Mouse (Mus musculus): ENCODE results near the gene Upk1b. TPM values are rescaled to one million over a fixed set of nuclear protein-coding genes. Genes with fewer than 3 reads are reported as not detected.

Gene Upk1b
- polyA plus RNA-seq, 1 experiment from 2014 or later: 1.8 TPM

GRCm38 (mm10) chr16:38776342-38776741 lies 23.8 kb downstream of the Upk1b start:
- Histone ChIP-seq H3K4me3 (no peak overlapping the region), H3K36me3 (no peaks in the 10 kb centered on the region), H3K9me3 (no peaks in the 10 kb centered on the region), H3K27ac (no peak overlapping the region), H3K4me1 (replicated peaks) (peaks cover 10% of the 10 kb centered on the region; the same call in 1 of the 2 replicates), H3K27me3 (ENCODE audit: insufficient read depth, poor library complexity, severe bottlenecking) (no peaks in the 10 kb centered on the region)
- DNase-seq (ENCODE audit: low spot score): no peak
- 57% methylated on average over 6 of the region's 6 CpGs for WGBS

GRCm38 (mm10) chr16:38774964-38775746 lies 25.0 kb downstream of the Upk1b start:
- no peaks in the 10 kb centered on the region for H3K36me3 ChIP-seq
- peaks cover 10% of the 10 kb centered on the region; the same call in 1 of the 2 replicates for H3K4me1 ChIP-seq (replicated peaks)
- no peaks in the 10 kb centered on the region for H3K9me3 ChIP-seq
- H3K4me3 ChIP-seq: no peak overlapping the region
- H3K27me3 ChIP-seq (ENCODE audit: insufficient read depth, poor library complexity, severe bottlenecking): no peaks in the 10 kb centered on the region
- 73% methylated on average over 7 of the region's 7 CpGs for WGBS
- DNase-seq (ENCODE audit: low spot score): no peak
- no peak overlapping the region for H3K27ac ChIP-seq

GRCm38 (mm10) chr16:38772906-38773496 lies 27.1 kb downstream of the Upk1b start:
- DNase-seq (ENCODE audit: low spot score): no peak
- H3K4me1 ChIP-seq (replicated peaks): peaks cover 10% of the 10 kb centered on the region; the same call in 1 of the 2 replicates
- H3K9me3 ChIP-seq: no peaks in the 10 kb centered on the region
- H3K36me3 ChIP-seq: peaks cover 15% of the 10 kb centered on the region; the same call in 1 of the 2 replicates
- H3K4me3 ChIP-seq: no peak overlapping the region
- 73% methylated on average over 12 of the region's 12 CpGs for WGBS
- H3K27ac ChIP-seq: no peak overlapping the region
- no peaks in the 10 kb centered on the region for H3K27me3 ChIP-seq (ENCODE audit: insufficient read depth, poor library complexity, severe bottlenecking)

GRCm38 (mm10) chr16:38771145-38771544 lies 29.0 kb downstream of the Upk1b start:
- WGBS: 94% methylated on average over 6 of the region's 6 CpGs
- Histone ChIP-seq H3K4me1 (replicated peaks) (peaks cover 10% of the 10 kb centered on the region; the same call in 1 of the 2 replicates), H3K9me3 (no peaks in the 10 kb centered on the region), H3K36me3 (peaks cover 16% of the 10 kb centered on the region; the same call in 1 of the 2 replicates), H3K27me3 (ENCODE audit: insufficient read depth, poor library complexity, severe bottlenecking) (no peaks in the 10 kb centered on the region), H3K27ac (no peak overlapping the region), H3K4me3 (no peak overlapping the region)
- DNase-seq (ENCODE audit: low spot score): no peak

- Histone ChIP-seq H3K27ac (no peak overlapping the region), H3K4me1 (replicated peaks) (peaks cover 10% of the 10 kb centered on the region; the same call in 1 of the 2 replicates), H3K27me3 (ENCODE audit: insufficient read depth, poor library complexity, severe bottlenecking) (no peaks in the 10 kb centered on the region), H3K9me3 (no peaks in the 10 kb centered on the region), H3K36me3 (peaks cover 16% of the 10 kb centered on the region; the same call in 1 of the 2 replicates), H3K4me3 (no peak overlapping the region)
- no peak for DNase-seq (ENCODE audit: low spot score)
- 87% methylated on average over 9 of the region's 9 CpGs for WGBS
Observed at GRCm38 (mm10) chr16:38769529-38769928, 30.6 kb downstream of the Upk1b start.

- 93% methylated on average over 8 of the region's 8 CpGs for WGBS
- H3K4me3 ChIP-seq: no peak overlapping the region
- peaks cover 9% of the 10 kb centered on the region; the same call in 1 of the 2 replicates for H3K4me1 ChIP-seq (replicated peaks)
- H3K9me3 ChIP-seq: no peaks in the 10 kb centered on the region
- no peak overlapping the region for H3K27ac ChIP-seq
- H3K27me3 ChIP-seq (ENCODE audit: insufficient read depth, poor library complexity, severe bottlenecking): no peaks in the 10 kb centered on the region
- DNase-seq (ENCODE audit: low spot score): no peak
- H3K36me3 ChIP-seq: peaks cover 20% of the 10 kb centered on the region; the same call in 1 of the 2 replicates
Observed at GRCm38 (mm10) chr16:38768386-38768785, 31.7 kb downstream of the Upk1b start.

GRCm38 (mm10) chr16:38767761-38768160 lies 32.4 kb downstream of the Upk1b start:
- H3K36me3 ChIP-seq: peaks cover 25% of the 10 kb centered on the region; the same call in 1 of the 2 replicates
- H3K27me3 ChIP-seq (ENCODE audit: insufficient read depth, poor library complexity, severe bottlenecking): no peaks in the 10 kb centered on the region
- no peaks in the 10 kb centered on the region for H3K9me3 ChIP-seq
- no peak overlapping the region for H3K4me3 ChIP-seq
- no peak overlapping the region for H3K27ac ChIP-seq
- 89% methylated on average over 8 of the region's 8 CpGs for WGBS
- H3K4me1 ChIP-seq (replicated peaks): peaks cover 3% of the 10 kb centered on the region; the same call in 1 of the 2 replicates
- no peak for DNase-seq (ENCODE audit: low spot score)

GRCm38 (mm10) chr16:38766671-38767070 lies 33.5 kb downstream of the Upk1b start:
- no peaks in the 10 kb centered on the region for H3K4me1 ChIP-seq (replicated peaks)
- no peak overlapping the region for H3K4me3 ChIP-seq
- no peaks in the 10 kb centered on the region for H3K9me3 ChIP-seq
- no peaks in the 10 kb centered on the region for H3K27me3 ChIP-seq (ENCODE audit: insufficient read depth, poor library complexity, severe bottlenecking)
- H3K36me3 ChIP-seq: peaks cover 25% of the 10 kb centered on the region; the same call in 1 of the 2 replicates
- 73% methylated on average over 3 of the region's 3 CpGs for WGBS
- DNase-seq (ENCODE audit: low spot score): no peak
- H3K27ac ChIP-seq: no peak overlapping the region

- DNase-seq (ENCODE audit: low spot score): no peak
- no peaks in the 10 kb centered on the region for H3K27me3 ChIP-seq (ENCODE audit: insufficient read depth, poor library complexity, severe bottlenecking)
- H3K36me3 ChIP-seq: peaks cover 21% of the 10 kb centered on the region
- no peak overlapping the region for H3K27ac ChIP-seq
- no peak overlapping the region for H3K4me3 ChIP-seq
- WGBS: 89% methylated on average over 4 of the region's 4 CpGs
- no peaks in the 10 kb centered on the region for H3K9me3 ChIP-seq
- H3K4me1 ChIP-seq (replicated peaks): peaks cover 6% of the 10 kb centered on the region; the same call in 1 of the 2 replicates
Observed at GRCm38 (mm10) chr16:38763508-38763907, 36.6 kb downstream of the Upk1b start.

- peaks cover 25% of the 10 kb centered on the region for H3K36me3 ChIP-seq
- H3K4me1 ChIP-seq (replicated peaks): peaks cover 9% of the 10 kb centered on the region; the same call in 1 of the 2 replicates
- no peak for DNase-seq (ENCODE audit: low spot score)
- no peaks in the 10 kb centered on the region for H3K27me3 ChIP-seq (ENCODE audit: insufficient read depth, poor library complexity, severe bottlenecking)
- H3K9me3 ChIP-seq: no peaks in the 10 kb centered on the region
- no peak overlapping the region for H3K27ac ChIP-seq
- WGBS: 88% methylated on average over 8 of the region's 8 CpGs
- H3K4me3 ChIP-seq: no peak overlapping the region
Observed at GRCm38 (mm10) chr16:38762401-38762800, 37.7 kb downstream of the Upk1b start.

GRCm38 (mm10) chr16:38761972-38762371 lies 38.2 kb downstream of the Upk1b start:
- Histone ChIP-seq H3K4me3 (no peak overlapping the region), H3K27me3 (ENCODE audit: insufficient read depth, poor library complexity, severe bottlenecking) (no peaks in the 10 kb centered on the region), H3K9me3 (no peaks in the 10 kb centered on the region), H3K4me1 (replicated peaks) (peaks cover 9% of the 10 kb centered on the region; the same call in 1 of the 2 replicates), H3K36me3 (peaks cover 25% of the 10 kb centered on the region), H3K27ac (no peak overlapping the region)
- no peak for DNase-seq (ENCODE audit: low spot score)
- WGBS: 87% methylated on average over 5 of the region's 5 CpGs

GRCm38 (mm10) chr16:38760834-38761375 lies 39.2 kb downstream of the Upk1b start:
- peaks cover 25% of the 10 kb centered on the region for H3K36me3 ChIP-seq
- H3K4me3 ChIP-seq: no peak overlapping the region
- DNase-seq (ENCODE audit: low spot score): no peak
- peaks cover 9% of the 10 kb centered on the region; the same call in 1 of the 2 replicates for H3K4me1 ChIP-seq (replicated peaks)
- no peak overlapping the region for H3K27ac ChIP-seq
- WGBS: 87% methylated on average over 6 of the region's 6 CpGs
- no peaks in the 10 kb centered on the region for H3K27me3 ChIP-seq (ENCODE audit: insufficient read depth, poor library complexity, severe bottlenecking)
- H3K9me3 ChIP-seq: no peaks in the 10 kb centered on the region

GRCm38 (mm10) chr16:38760239-38760638 lies 39.9 kb downstream of the Upk1b start:
- no peaks in the 10 kb centered on the region for H3K9me3 ChIP-seq
- H3K4me3 ChIP-seq: no peak overlapping the region
- H3K4me1 ChIP-seq (replicated peaks): peaks cover 9% of the 10 kb centered on the region; the same call in 1 of the 2 replicates
- no peak for DNase-seq (ENCODE audit: low spot score)
- 95% methylated on average over 5 of the region's 5 CpGs for WGBS
- no peak overlapping the region for H3K27ac ChIP-seq
- H3K36me3 ChIP-seq: peaks cover 25% of the 10 kb centered on the region
- no peaks in the 10 kb centered on the region for H3K27me3 ChIP-seq (ENCODE audit: insufficient read depth, poor library complexity, severe bottlenecking)
